Mouse (Mus musculus) heart, embryonic 16.5 days (tissue): ENCODE measurements around the gene Atg16l2. TPM values are rescaled to one million over a fixed set of nuclear protein-coding genes. Genes with fewer than 3 reads are reported as not detected.

Experiments used
- ATAC-seq: fragments of 200-750 bp; cut with Nextera tagmentation; replicated peaks from 2 replicates; pipeline ENCODE4 v1.8.0; 2017; ENCODE audit warnings: moderate number of reproducible peaks; ENCODE audit not compliant: insufficient read depth, low FRiP score; ENCODE audit errors: extremely low read depth
- H3K27ac ChIP-seq: fragments of 300-500 bp; sonication (generic); 2 replicates; pipeline ENCODE4 v1.5.1; 2014; ENCODE audit warnings: mild to moderate bottlenecking, low read length, control low read depth, moderate library complexity
- H3K27me3 ChIP-seq: fragments of 300-500 bp; sonication (generic); 2 replicates; pipeline ENCODE4 v1.6.1; 2014; ENCODE audit warnings: low read length, mixed read lengths; ENCODE audit not compliant: control insufficient read depth, insufficient read depth
- H3K36me3 ChIP-seq: fragments of 300-500 bp; sonication (generic); 2 replicates; pipeline ENCODE4 v1.6.1; 2014; ENCODE audit not compliant: control insufficient read depth, insufficient read depth
- H3K4me1 ChIP-seq: fragments of 300-500 bp; sonication (generic); 2 replicates; pipeline ENCODE4 v1.6.1; 2014; ENCODE audit warnings: low read length, mixed read lengths; ENCODE audit not compliant: control insufficient read depth, insufficient read depth
- H3K4me2 ChIP-seq: fragments of 300-500 bp; sonication (generic); 2 replicates; pipeline ENCODE4 v1.6.1; 2014; ENCODE audit warnings: low read depth, mild to moderate bottlenecking, control low read depth, low read length
- H3K4me3 ChIP-seq: fragments of 300-500 bp; sonication (generic); 2 replicates; pipeline ENCODE4 v1.5.1; 2014; ENCODE audit warnings: mild to moderate bottlenecking, control low read depth, low read length
- H3K9ac ChIP-seq: fragments of 300-500 bp; sonication (generic); 2 replicates; pipeline ENCODE4 v1.6.1; 2014; ENCODE audit warnings: low read length, control low read depth
- H3K9me3 ChIP-seq: fragments of 300-500 bp; sonication (generic); replicated peaks from 2 replicates; pipeline ENCODE4 v1.6.1; 2016; ENCODE audit warnings: low read length; ENCODE audit not compliant: control insufficient read depth
- WGBS: fragments of 180-500 bp; shearing (Covaris S2); extraction: QIAGEN DNeasy Blood & Tissue Kit; methylation state at CpG from one replicate; pipeline ENCODE4 v1.1.7; 2014; 5-methylcytosine and 5-hydroxymethylcytosine counted together
- polyA plus RNA-seq: library from polyadenylated mRNA; unstranded; fragments of >200 nt; fragmentation: Nextera tagmentation; extraction: Ambion mirVana; gene quantifications from 2 replicates; pipeline ENCODE4 v1.2.1, GENCODE M21; 2015

The Atg16l2 gene
- polyA plus RNA-seq, 1 experiment from 2014 or later, result 35.1 TPM

- H3K9ac ChIP-seq, result no peak overlapping the region
- no peak for ATAC-seq
- H3K9me3 ChIP-seq, result no peaks in the 10 kb centered on the region
- peaks cover 20% of the 10 kb centered on the region for H3K36me3 ChIP-seq
- 73% methylated on average over 1 of the region's 1 CpGs for WGBS
- H3K4me2 ChIP-seq, result no peak overlapping the region
- no peak overlapping the region for H3K27ac ChIP-seq
- peaks cover 16% of the 10 kb centered on the region for H3K4me1 ChIP-seq
- H3K4me3 ChIP-seq, result no peak overlapping the region
- H3K27me3 ChIP-seq, result no peaks in the 10 kb centered on the region
These were observed 30.4 kb downstream of the Atg16l2 start for GRCm38 (mm10) chr7:101271602-101272001.

- no peak overlapping the region for H3K9ac ChIP-seq
- H3K36me3 ChIP-seq, result peaks cover 9% of the 10 kb centered on the region
- no peak overlapping the region for H3K4me3 ChIP-seq
- H3K4me2 ChIP-seq, result no peak overlapping the region; the same call in 1 of the 2 replicates
- peak overlapping the region; percentile 92 for H3K27ac ChIP-seq
- no peaks in the 10 kb centered on the region for H3K27me3 ChIP-seq
- H3K9me3 ChIP-seq, result no peaks in the 10 kb centered on the region
- WGBS, result 25% methylated on average over 3 of the region's 3 CpGs
- peak; percentile 74 for ATAC-seq
- H3K4me1 ChIP-seq, result peaks cover 18% of the 10 kb centered on the region
These were observed 34.4 kb downstream of the Atg16l2 start for GRCm38 (mm10) chr7:101267457-101268259.

GRCm38 (mm10) chr7:101263511-101263910, 38.5 kb downstream of the Atg16l2 start:
- H3K4me1 ChIP-seq, result peaks cover 15% of the 10 kb centered on the region
- no peak overlapping the region for H3K4me3 ChIP-seq
- H3K4me2 ChIP-seq, result no peak overlapping the region
- no peaks in the 10 kb centered on the region for H3K27me3 ChIP-seq
- ATAC-seq, result no peak
- H3K27ac ChIP-seq, result no peak overlapping the region
- no peak overlapping the region for H3K9ac ChIP-seq
- no peaks in the 10 kb centered on the region for H3K9me3 ChIP-seq
- H3K36me3 ChIP-seq, result peaks cover 10% of the 10 kb centered on the region

GRCm38 (mm10) chr7:101261941-101262546, 40.0 kb downstream of the Atg16l2 start:
- Histone ChIP-seq H3K27ac (no peak overlapping the region), H3K27me3 (no peaks in the 10 kb centered on the region), H3K4me3 (no peak overlapping the region), H3K4me1 (peaks cover 6% of the 10 kb centered on the region), H3K9me3 (no peaks in the 10 kb centered on the region), H3K36me3 (peaks cover 10% of the 10 kb centered on the region), H3K4me2 (no peak overlapping the region), H3K9ac (no peak overlapping the region)
- no peak for ATAC-seq
- WGBS, result 95% methylated on average over 4 of the region's 4 CpGs

- peaks cover 22% of the 10 kb centered on the region for H3K36me3 ChIP-seq
These were observed 43.6 kb downstream of the Atg16l2 start for GRCm38 (mm10) chr7:101258482-101258881.

GRCm38 (mm10) chr7:101253071-101253470, 49.0 kb downstream of the Atg16l2 start:
- 59% methylated on average over 2 of the region's 2 CpGs for WGBS
- Histone ChIP-seq H3K36me3 (peaks cover 22% of the 10 kb centered on the region; the same call in 1 of the 2 replicates), H3K4me1 (no peaks in the 10 kb centered on the region), H3K9me3 (no peaks in the 10 kb centered on the region), H3K27ac (no peak overlapping the region; the same call in 1 of the 2 replicates), H3K4me3 (no peak overlapping the region), H3K27me3 (no peaks in the 10 kb centered on the region), H3K9ac (no peak overlapping the region), H3K4me2 (no peak overlapping the region)
- ATAC-seq, result no peak

More at GRCm38 (mm10) chr7:101258482-101258881, 43.6 kb downstream of the Atg16l2 start:
- H3K4me3 ChIP-seq, result no peak overlapping the region
- no peak overlapping the region for H3K27ac ChIP-seq
- no peak overlapping the region for H3K4me2 ChIP-seq
- H3K9me3 ChIP-seq, result no peaks in the 10 kb centered on the region
- no peak for ATAC-seq
- no peaks in the 10 kb centered on the region for H3K27me3 ChIP-seq
- no peaks in the 10 kb centered on the region for H3K4me1 ChIP-seq
- no peak overlapping the region for H3K9ac ChIP-seq

- ATAC-seq, result no peak
- no peaks in the 10 kb centered on the region for H3K9me3 ChIP-seq
- peaks cover 18% of the 10 kb centered on the region; the same call in 1 of the 2 replicates for H3K36me3 ChIP-seq
- no peak overlapping the region for H3K4me3 ChIP-seq
- H3K9ac ChIP-seq, result no peak overlapping the region
- no peak overlapping the region for H3K27ac ChIP-seq
- H3K4me2 ChIP-seq, result no peak overlapping the region
- WGBS, result 80% methylated on average over 2 of the region's 2 CpGs
- no peaks in the 10 kb centered on the region for H3K27me3 ChIP-seq
- no peaks in the 10 kb centered on the region for H3K4me1 ChIP-seq
These were observed 52.9 kb downstream of the Atg16l2 start for GRCm38 (mm10) chr7:101249173-101249572.

GRCm38 (mm10) chr7:101248760-101249159, 53.3 kb downstream of the Atg16l2 start:
- no peak overlapping the region for H3K4me2 ChIP-seq
- H3K27me3 ChIP-seq, result no peaks in the 10 kb centered on the region
- H3K9ac ChIP-seq, result no peak overlapping the region
- no peak overlapping the region for H3K4me3 ChIP-seq
- H3K9me3 ChIP-seq, result no peaks in the 10 kb centered on the region
- no peaks in the 10 kb centered on the region for H3K4me1 ChIP-seq
- WGBS, result 93% methylated on average over 4 of the region's 4 CpGs
- no peak overlapping the region for H3K27ac ChIP-seq
- peaks cover 15% of the 10 kb centered on the region; the same call in 1 of the 2 replicates for H3K36me3 ChIP-seq
- ATAC-seq, result no peak
